Mouse (Mus musculus): ENCODE data around the gene Tbx4. TPM values are rescaled to one million over a fixed set of nuclear protein-coding genes. Genes with fewer than 3 reads are reported as not detected.

The Tbx4 gene
- polyA plus RNA-seq, 1 experiment from 2014 or later, result 36.3 TPM

DNA sequence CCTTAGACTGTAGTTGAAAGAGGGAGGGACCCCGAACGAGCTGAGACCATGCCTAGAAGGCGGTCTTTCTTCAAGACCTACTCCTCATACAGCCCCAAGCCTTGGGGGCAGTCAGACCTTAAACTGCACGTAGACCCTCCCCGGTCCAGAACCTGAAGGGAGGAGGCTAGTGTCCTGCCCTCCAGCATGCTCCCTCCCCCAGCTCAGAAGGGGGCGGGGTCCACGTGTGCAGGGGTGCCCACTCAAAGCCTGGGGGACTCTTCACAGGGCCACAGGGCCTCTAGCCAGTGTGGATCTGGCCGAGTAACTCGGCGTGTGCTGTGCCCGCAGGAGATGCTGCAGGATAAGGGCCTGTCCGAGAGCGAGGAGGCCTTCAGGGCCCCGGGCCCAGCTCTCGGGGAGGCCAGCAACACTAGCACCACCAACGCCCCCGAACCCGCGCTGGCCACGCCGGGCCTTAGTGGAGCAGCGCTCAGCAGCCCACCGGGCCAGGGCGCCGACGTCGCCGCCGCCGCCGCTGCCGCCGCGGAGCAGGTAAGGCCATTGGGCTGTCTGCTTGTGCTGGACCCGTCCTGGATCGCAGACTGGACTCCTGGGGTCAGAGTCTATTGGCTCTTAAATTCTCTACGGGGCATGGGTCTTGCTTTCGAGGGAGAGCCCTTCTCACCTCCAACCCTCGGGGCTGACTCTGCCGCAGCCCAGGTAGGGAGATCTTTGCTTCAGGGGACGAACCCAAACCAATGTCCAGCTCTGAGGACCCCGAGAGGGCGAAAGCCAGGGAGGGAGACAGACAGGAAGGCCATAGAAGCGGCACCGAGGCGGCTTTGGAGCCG lies 3.7 kb downstream of the Tbx4 start:
- Histone ChIP-seq H3K4me1 (ENCODE audit: control insufficient read depth, insufficient read depth, low read length) (peaks cover 30% of the 10 kb centered on the region), H3K9me3 (ENCODE audit: control insufficient read depth, low read length) (no peaks in the 10 kb centered on the region), H3K27me3 (ENCODE audit: control insufficient read depth, insufficient read depth, low read length) (peaks cover 41% of the 10 kb centered on the region), H3K4me3 (ENCODE audit: low read depth, low read length) (peak overlapping the region; percentile 61), H3K27ac (replicated peaks; ENCODE audit: low read depth, low read length) (peak overlapping the region; percentile 94), H3K9ac (ENCODE audit: low read length) (peak overlapping the region; percentile 97), H3K4me2 (ENCODE audit: low read depth, severe bottlenecking) (peak overlapping the region; percentile 53), H3K36me3 (ENCODE audit: control insufficient read depth, insufficient read depth, low read length) (0 out of 2 replicates have a peak, but pooled peaks cover 2% of the 10 kb centered on the region)
- DNase-seq (ENCODE audit: low spot score) (peak; percentile 73), ATAC-seq (ENCODE audit: insufficient number of reproducible peaks, low FRiP score, low TSS enrichment, low read depth) (peak; percentile 62; the same call in 1 of the 2 replicates)
- 2% methylated on average over 44 of the region's 47 CpGs for WGBS

DNA sequence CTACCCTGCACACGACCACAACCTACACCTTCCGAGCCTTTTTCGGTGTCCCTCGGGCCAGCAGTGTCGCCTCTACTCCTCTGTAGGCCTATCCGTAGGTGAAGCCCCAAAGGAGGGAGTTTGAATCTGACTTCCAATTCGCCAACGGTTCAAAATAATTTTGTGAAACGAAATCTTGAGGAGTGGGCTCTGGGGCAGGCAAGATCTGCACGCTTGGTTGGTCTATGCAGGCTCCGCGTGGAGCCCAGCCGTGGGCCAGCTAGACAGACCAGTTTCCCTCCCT lies 4.3 kb downstream of the Tbx4 start:
- H3K27me3 ChIP-seq (ENCODE audit: control insufficient read depth, insufficient read depth, low read length), result peaks cover 41% of the 10 kb centered on the region
- ATAC-seq (ENCODE audit: insufficient number of reproducible peaks, low FRiP score, low TSS enrichment, low read depth), result no peak
- H3K4me3 ChIP-seq (ENCODE audit: low read depth, low read length), result peak overlapping the region; percentile 61
- 3% methylated on average over 13 of the region's 13 CpGs for WGBS
- DNase-seq (ENCODE audit: low spot score), result no peak
- H3K27ac ChIP-seq (replicated peaks; ENCODE audit: low read depth, low read length), result peak overlapping the region; percentile 94
- H3K36me3 ChIP-seq (ENCODE audit: control insufficient read depth, insufficient read depth, low read length), result 0 out of 2 replicates have a peak, but pooled peaks cover 2% of the 10 kb centered on the region
- peak overlapping the region; percentile 97 for H3K9ac ChIP-seq (ENCODE audit: low read length)
- H3K9me3 ChIP-seq (ENCODE audit: control insufficient read depth, low read length), result no peaks in the 10 kb centered on the region
- peak overlapping the region; percentile 53 for H3K4me2 ChIP-seq (ENCODE audit: low read depth, severe bottlenecking)
- peaks cover 35% of the 10 kb centered on the region for H3K4me1 ChIP-seq (ENCODE audit: control insufficient read depth, insufficient read depth, low read length)

DNA sequence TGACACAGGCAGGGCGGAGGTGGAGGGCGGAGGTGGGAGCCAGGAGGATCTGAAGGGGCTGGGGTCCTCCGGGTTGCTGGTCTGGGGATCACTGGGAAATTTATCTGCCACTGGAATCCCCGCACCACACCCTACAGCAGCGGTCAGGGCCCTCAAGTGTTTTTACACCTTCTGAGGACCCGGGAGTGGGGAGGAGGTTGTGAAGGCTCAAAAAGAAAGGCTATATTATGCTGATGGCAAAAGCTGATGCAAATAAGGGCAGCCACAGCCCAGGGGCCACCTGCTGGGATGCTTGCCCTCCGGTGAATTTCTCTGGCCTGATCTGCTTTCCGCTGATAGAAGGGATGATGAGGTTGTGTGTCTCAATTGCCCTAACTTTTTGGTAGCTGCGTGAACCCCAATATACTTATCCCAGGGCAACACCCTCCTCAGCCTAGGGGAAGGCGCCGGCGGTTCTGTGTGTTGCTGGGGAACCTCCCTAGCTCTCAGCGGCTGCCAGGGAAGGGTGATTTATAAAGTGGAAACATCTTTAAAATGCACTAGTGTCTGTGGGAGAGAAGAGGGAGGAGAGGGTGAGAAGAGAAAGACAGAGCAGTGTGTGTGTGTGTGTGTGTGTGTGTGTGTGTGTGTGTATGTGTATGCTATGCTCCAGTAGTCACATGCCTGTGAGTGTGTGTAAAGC lies 4.9 kb downstream of the Tbx4 start:
- Histone ChIP-seq H3K9me3 (ENCODE audit: control insufficient read depth, low read length) (no peaks in the 10 kb centered on the region), H3K27me3 (ENCODE audit: control insufficient read depth, insufficient read depth, low read length) (peaks cover 43% of the 10 kb centered on the region), H3K36me3 (ENCODE audit: control insufficient read depth, insufficient read depth, low read length) (0 out of 2 replicates have a peak, but pooled peaks cover 2% of the 10 kb centered on the region), H3K27ac (replicated peaks; ENCODE audit: low read depth, low read length) (peak overlapping the region; percentile 94), H3K4me2 (ENCODE audit: low read depth, severe bottlenecking) (peak overlapping the region; percentile 53), H3K9ac (ENCODE audit: low read length) (peak overlapping the region; percentile 97), H3K4me1 (ENCODE audit: control insufficient read depth, insufficient read depth, low read length) (peaks cover 39% of the 10 kb centered on the region), H3K4me3 (ENCODE audit: low read depth, low read length) (peak overlapping the region; percentile 61)
- DNase-seq (ENCODE audit: low spot score) (peak; percentile 55), ATAC-seq (ENCODE audit: insufficient number of reproducible peaks, low FRiP score, low TSS enrichment, low read depth) (no peak)
- WGBS, result 2% methylated on average over 13 of the region's 13 CpGs

- DNase-seq (ENCODE audit: low spot score), result no peak
- WGBS, result 17% methylated on average over 2 of the region's 2 CpGs
- Histone ChIP-seq H3K36me3 (ENCODE audit: control insufficient read depth, insufficient read depth, low read length) (0 out of 2 replicates have a peak, but pooled peaks cover 2% of the 10 kb centered on the region), H3K4me2 (ENCODE audit: low read depth, severe bottlenecking) (peak overlapping the region; percentile 53), H3K4me3 (ENCODE audit: low read depth, low read length) (peak overlapping the region; percentile 61), H3K27ac (replicated peaks; ENCODE audit: low read depth, low read length) (0 out of 2 replicates have a peak overlapping the region, but pooled peaks have one; percentile 94), H3K4me1 (ENCODE audit: control insufficient read depth, insufficient read depth, low read length) (peaks cover 42% of the 10 kb centered on the region), H3K27me3 (ENCODE audit: control insufficient read depth, insufficient read depth, low read length) (peaks cover 40% of the 10 kb centered on the region), H3K9ac (ENCODE audit: low read length) (peak overlapping the region; percentile 97), H3K9me3 (ENCODE audit: control insufficient read depth, low read length) (no peaks in the 10 kb centered on the region)
- no peak for ATAC-seq (ENCODE audit: insufficient number of reproducible peaks, low FRiP score, low TSS enrichment, low read depth)
Observed at GRCm38 (mm10) chr11:85891692-85892040, 5.4 kb downstream of the Tbx4 start.

- H3K9ac ChIP-seq (ENCODE audit: low read length), result peak overlapping the region; percentile 97
- H3K4me3 ChIP-seq (ENCODE audit: low read depth, low read length), result peak overlapping the region; percentile 61
- no peak for ATAC-seq (ENCODE audit: insufficient number of reproducible peaks, low FRiP score, low TSS enrichment, low read depth)
- DNase-seq (ENCODE audit: low spot score), result no peak
- H3K27ac ChIP-seq (replicated peaks; ENCODE audit: low read depth, low read length), result 0 out of 2 replicates have a peak overlapping the region, but pooled peaks have one; percentile 14
- 5% methylated on average over 6 of the region's 6 CpGs for WGBS
- H3K27me3 ChIP-seq (ENCODE audit: control insufficient read depth, insufficient read depth, low read length), result peaks cover 40% of the 10 kb centered on the region
- 0 out of 2 replicates have a peak, but pooled peaks cover 2% of the 10 kb centered on the region for H3K36me3 ChIP-seq (ENCODE audit: control insufficient read depth, insufficient read depth, low read length)
- H3K9me3 ChIP-seq (ENCODE audit: control insufficient read depth, low read length), result no peaks in the 10 kb centered on the region
- peak overlapping the region; percentile 53 for H3K4me2 ChIP-seq (ENCODE audit: low read depth, severe bottlenecking)
- peaks cover 44% of the 10 kb centered on the region for H3K4me1 ChIP-seq (ENCODE audit: control insufficient read depth, insufficient read depth, low read length)
Observed at GRCm38 (mm10) chr11:85892771-85893170, 6.5 kb downstream of the Tbx4 start.

GRCm38 (mm10) chr11:85893400-85894135 lies 7.3 kb downstream of the Tbx4 start:
- Histone ChIP-seq H3K27me3 (ENCODE audit: control insufficient read depth, insufficient read depth, low read length) (peaks cover 40% of the 10 kb centered on the region), H3K9ac (ENCODE audit: low read length) (peak overlapping the region; percentile 45), H3K4me3 (ENCODE audit: low read depth, low read length) (peak overlapping the region; percentile 20), H3K4me2 (ENCODE audit: low read depth, severe bottlenecking) (peak overlapping the region; percentile 53), H3K36me3 (ENCODE audit: control insufficient read depth, insufficient read depth, low read length) (0 out of 2 replicates have a peak, but pooled peaks cover 2% of the 10 kb centered on the region), H3K9me3 (ENCODE audit: control insufficient read depth, low read length) (no peaks in the 10 kb centered on the region), H3K4me1 (ENCODE audit: control insufficient read depth, insufficient read depth, low read length) (peaks cover 40% of the 10 kb centered on the region), H3K27ac (replicated peaks; ENCODE audit: low read depth, low read length) (no peak overlapping the region; the same call in 1 of the 2 replicates)
- ATAC-seq (ENCODE audit: insufficient number of reproducible peaks, low FRiP score, low TSS enrichment, low read depth) (no peak), DNase-seq (ENCODE audit: low spot score) (peak; percentile 42)
- WGBS, result 7% methylated on average over 13 of the region's 13 CpGs

DNA sequence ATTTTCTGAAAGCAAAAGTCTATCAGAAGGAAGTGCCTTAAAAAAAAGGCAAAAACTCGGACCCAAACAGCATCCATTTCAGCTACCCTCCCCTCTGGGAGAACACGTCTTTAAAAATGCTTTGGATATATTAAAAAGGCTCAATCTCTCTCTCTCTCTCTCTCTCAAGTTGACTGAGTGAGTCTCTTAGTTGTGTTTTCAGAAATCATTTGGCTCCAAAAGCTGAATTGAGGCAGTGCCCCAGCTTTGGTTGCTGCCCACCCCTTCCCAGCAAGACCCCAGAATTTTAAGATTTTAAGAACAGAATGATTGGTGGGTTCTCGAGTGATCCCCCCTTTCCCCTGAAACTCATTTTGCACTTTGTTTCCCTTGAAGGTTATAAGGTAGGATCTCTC lies 7.9 kb downstream of the Tbx4 start:
- peak overlapping the region; percentile 75 for H3K9ac ChIP-seq (ENCODE audit: low read length)
- H3K9me3 ChIP-seq (ENCODE audit: control insufficient read depth, low read length), result no peaks in the 10 kb centered on the region
- 0 out of 2 replicates have a peak, but pooled peaks cover 2% of the 10 kb centered on the region for H3K36me3 ChIP-seq (ENCODE audit: control insufficient read depth, insufficient read depth, low read length)
- WGBS, result 3% methylated on average over 3 of the region's 3 CpGs
- no peak for ATAC-seq (ENCODE audit: insufficient number of reproducible peaks, low FRiP score, low TSS enrichment, low read depth)
- peaks cover 40% of the 10 kb centered on the region for H3K4me1 ChIP-seq (ENCODE audit: control insufficient read depth, insufficient read depth, low read length)
- H3K27ac ChIP-seq (replicated peaks; ENCODE audit: low read depth, low read length), result no peak overlapping the region
- peak overlapping the region; percentile 53 for H3K4me2 ChIP-seq (ENCODE audit: low read depth, severe bottlenecking)
- no peak for DNase-seq (ENCODE audit: low spot score)
- H3K4me3 ChIP-seq (ENCODE audit: low read depth, low read length), result peak overlapping the region; percentile 20
- peaks cover 36% of the 10 kb centered on the region for H3K27me3 ChIP-seq (ENCODE audit: control insufficient read depth, insufficient read depth, low read length)

Data from limb, embryonic 11.5 days (tissue).